Mouse (Mus musculus) CH12.LX (cell line): ENCODE data around the gene Cntrob. TPM values are rescaled to one million over a fixed set of nuclear protein-coding genes. Genes with fewer than 3 reads are reported as not detected.

Experiments used
- DNase-seq: peaks from one replicate; pipeline ENCODE4 v3.0.0-alpha.2; 2013; ENCODE audit errors: extremely low read depth
- H3K27ac ChIP-seq: 2 replicates; pipeline ENCODE4 v1.5.1; 2012; ENCODE audit warnings: low read depth, mild to moderate bottlenecking, control low read depth, moderate library complexity; ENCODE audit not compliant: insufficient read depth
- H3K27me3 ChIP-seq: replicated peaks from 2 replicates; pipeline ENCODE3; 2012; ENCODE audit warnings: inconsistent platforms
- H3K36me3 ChIP-seq, 2 experiments: replicated peaks in 1 of 2; 2 replicates each; pipeline versions ENCODE3 to v1.6.1; 2012; ENCODE audit warnings: inconsistent platforms in 1 of 2, low read length in 1 of 2, mild to moderate bottlenecking in 1 of 2, mixed read lengths in 1 of 2, moderate library complexity in 1 of 2; ENCODE audit not compliant: control insufficient read depth in 1 of 2, insufficient read depth in 1 of 2
- H3K4me1 ChIP-seq, 2 experiments: 2 replicates each; pipeline ENCODE4 v1.6.1; 2012; ENCODE audit warnings: inconsistent platforms in 1 of 2, moderate library complexity in 1 of 2; ENCODE audit not compliant: insufficient read depth in 2 of 2, control insufficient read depth in 1 of 2
- H3K4me2 ChIP-seq: 2 replicates; pipeline ENCODE4 v1.6.1; 2012; ENCODE audit warnings: low read depth, mild to moderate bottlenecking, control low read depth; ENCODE audit not compliant: poor library complexity, insufficient read depth, severe bottlenecking
- H3K4me3 ChIP-seq, 3 experiments: fragments of 150-350 bp in 1 of 3; sonication (generic) in 1 of 3; replicated peaks in 1 of 3; 2 replicates each; pipeline versions ENCODE3 to v1.5.1; 2011 to 2012; ENCODE audit warnings: low read depth in 2 of 3, low read length in 2 of 3, mild to moderate bottlenecking in 2 of 3, moderate library complexity in 2 of 3, control low read depth in 1 of 3, improper control_type of control experiment in 1 of 3, inconsistent platforms in 1 of 3, mixed read lengths in 1 of 3; ENCODE audit not compliant: poor library complexity in 1 of 3
- H3K79me2 ChIP-seq: replicated peaks from 2 replicates; pipeline ENCODE4 v1.6.1; 2012; ENCODE audit warnings: mild to moderate bottlenecking, moderate library complexity; ENCODE audit not compliant: control insufficient read depth, poor library complexity, insufficient read depth, severe bottlenecking; ENCODE audit errors: extremely low read depth
- H3K9ac ChIP-seq: 2 replicates; pipeline ENCODE4 v1.6.1; 2012; ENCODE audit warnings: low read depth, mild to moderate bottlenecking, control low read depth, moderate library complexity; ENCODE audit not compliant: insufficient read depth
- H3K9me3 ChIP-seq: replicated peaks from 2 replicates; pipeline ENCODE3; 2012; ENCODE audit warnings: low read length, inconsistent platforms, mixed read lengths
- BHLHE40 ChIP-seq: IDR thresholded peaks from 2 replicates; pipeline ENCODE4 v1.6.1; 2011; ENCODE audit warnings: mild to moderate bottlenecking, low read depth, low read length, improper control_type of control experiment
- CHD1 ChIP-seq: IDR thresholded peaks from 2 replicates; pipeline ENCODE4 v1.6.1; 2012; ENCODE audit warnings: low read depth, low read length, improper control_type of control experiment, inconsistent platforms
- CHD2 ChIP-seq: IDR thresholded peaks from 2 replicates; pipeline ENCODE4 v1.6.1; 2011; ENCODE audit warnings: low read length, improper control_type of control experiment
- CTCF ChIP-seq, 2 experiments: IDR thresholded peaks in 1 of 2; conservative IDR thresholded peaks in 1 of 2; 2 replicates each; pipeline ENCODE4 v1.5.1; 2011 to 2012; ENCODE audit warnings: low read depth in 2 of 2, low read length in 2 of 2, improper control_type of control experiment in 1 of 2, inconsistent platforms in 1 of 2, mild to moderate bottlenecking in 1 of 2, moderate library complexity in 1 of 2
- E2F4 ChIP-seq: IDR thresholded peaks from 2 replicates; pipeline ENCODE4 v1.6.1; 2011; ENCODE audit warnings: low read depth, low read length, improper control_type of control experiment; ENCODE audit not compliant: insufficient replicate concordance
- ELF1 ChIP-seq: IDR thresholded peaks from 2 replicates; pipeline ENCODE4 v1.6.1; 2014; ENCODE audit warnings: low read depth, mild to moderate bottlenecking, inconsistent platforms, low read length, improper control_type of control experiment
- EP300 ChIP-seq: IDR thresholded peaks from 2 replicates; pipeline ENCODE4 v1.6.1; 2011; ENCODE audit warnings: low read length, improper control_type of control experiment
- ETS1 ChIP-seq: conservative IDR thresholded peaks from 2 replicates; pipeline ENCODE4 v1.6.1; 2012; ENCODE audit warnings: low read depth, mild to moderate bottlenecking, inconsistent platforms, low read length, improper control_type of control experiment, moderate library complexity
- GABPA ChIP-seq: IDR thresholded peaks from 2 replicates; pipeline ENCODE4 v1.6.1; 2012; ENCODE audit warnings: low read depth, low read length, improper control_type of control experiment, inconsistent platforms; ENCODE audit not compliant: insufficient replicate concordance
- HCFC1 ChIP-seq: IDR thresholded peaks from 2 replicates; pipeline ENCODE4 v1.6.1; 2012; ENCODE audit warnings: low read depth, mild to moderate bottlenecking, inconsistent platforms, low read length, improper control_type of control experiment
- IRF4 ChIP-seq: IDR thresholded peaks from 2 replicates; pipeline ENCODE4 v1.6.1; 2014; ENCODE audit warnings: low read depth, mild to moderate bottlenecking, inconsistent platforms, low read length, improper control_type of control experiment
- JUN ChIP-seq: IDR thresholded peaks from 2 replicates; pipeline ENCODE4 v1.6.1; 2011; ENCODE audit warnings: low read depth, mild to moderate bottlenecking, low read length, improper control_type of control experiment, moderate library complexity; ENCODE audit not compliant: insufficient read depth
- JUND ChIP-seq: conservative IDR thresholded peaks from 2 replicates; pipeline ENCODE4 v1.6.1; 2011; ENCODE audit warnings: low read depth, low read length, improper control_type of control experiment
- KAT2A ChIP-seq: IDR thresholded peaks from 2 replicates; pipeline ENCODE4 v1.6.1; 2012; ENCODE audit warnings: low read length, improper control_type of control experiment, inconsistent platforms; ENCODE audit not compliant: insufficient replicate concordance
- MAFK ChIP-seq: IDR thresholded peaks from 2 replicates; pipeline ENCODE4 v1.6.1; 2011; ENCODE audit warnings: low read length, improper control_type of control experiment; ENCODE audit not compliant: insufficient replicate concordance
- MAX ChIP-seq: IDR thresholded peaks from 2 replicates; pipeline ENCODE4 v1.6.1; 2011; ENCODE audit warnings: low read length, improper control_type of control experiment
- MAZ ChIP-seq: IDR thresholded peaks from 2 replicates; pipeline ENCODE4 v1.6.1; 2012; ENCODE audit warnings: low read depth, mild to moderate bottlenecking, inconsistent platforms, low read length, improper control_type of control experiment, moderate library complexity
- MEF2A ChIP-seq: IDR thresholded peaks from 2 replicates; pipeline ENCODE4 v1.6.1; 2014; ENCODE audit warnings: low read depth, mild to moderate bottlenecking, inconsistent platforms, low read length, improper control_type of control experiment, borderline replicate concordance
- MXI1 ChIP-seq: IDR thresholded peaks from 2 replicates; pipeline ENCODE4 v1.6.1; 2011; ENCODE audit warnings: mild to moderate bottlenecking, low read depth, low read length, improper control_type of control experiment
- MYC ChIP-seq: IDR thresholded peaks from 2 replicates; pipeline ENCODE4 v1.6.1; 2011; ENCODE audit warnings: low read depth, mild to moderate bottlenecking, improper control_type of control experiment, low read length
- NELFE ChIP-seq: IDR thresholded peaks from 2 replicates; pipeline ENCODE4 v1.6.1; 2011; ENCODE audit warnings: low read depth, low read length, improper control_type of control experiment
- NRF1 ChIP-seq: IDR thresholded peaks from 2 replicates; pipeline ENCODE4 v1.6.1; 2014; ENCODE audit warnings: low read depth, mild to moderate bottlenecking, inconsistent platforms, low read length, improper control_type of control experiment, moderate library complexity
- PAX5 ChIP-seq: IDR thresholded peaks from 2 replicates; pipeline ENCODE4 v1.6.1; 2012; ENCODE audit warnings: low read length, inconsistent platforms, mixed read lengths
- POLR2A ChIP-seq: IDR thresholded peaks from 2 replicates; pipeline ENCODE4 v1.6.1; 2011; ENCODE audit warnings: low read depth, mild to moderate bottlenecking, improper control_type of control experiment, low read length
- POLR2AphosphoS2 ChIP-seq: IDR thresholded peaks from 2 replicates; pipeline ENCODE4 v1.6.1; 2011; ENCODE audit warnings: low read depth, low read length, improper control_type of control experiment
- RAD21 ChIP-seq: IDR thresholded peaks from 2 replicates; pipeline ENCODE4 v1.6.1; 2011; ENCODE audit warnings: low read depth, mild to moderate bottlenecking, low read length, improper control_type of control experiment, moderate library complexity
- RCOR1 ChIP-seq: conservative IDR thresholded peaks from 2 replicates; pipeline ENCODE4 v1.6.1; 2012; ENCODE audit warnings: low read depth, mild to moderate bottlenecking, inconsistent platforms, low read length, improper control_type of control experiment
- SIN3A ChIP-seq: IDR thresholded peaks from 2 replicates; pipeline ENCODE4 v1.6.1; 2012; ENCODE audit warnings: low read length, improper control_type of control experiment, inconsistent platforms
- SMC3 ChIP-seq: IDR thresholded peaks from 2 replicates; pipeline ENCODE4 v1.6.1; 2011; ENCODE audit warnings: low read depth, low read length, improper control_type of control experiment
- TBP ChIP-seq: conservative IDR thresholded peaks from 2 replicates; pipeline ENCODE4 v1.6.1; 2011; ENCODE audit warnings: low read depth, low read length, improper control_type of control experiment
- TCF12 ChIP-seq: IDR thresholded peaks from 2 replicates; pipeline ENCODE4 v1.6.1; 2014; ENCODE audit warnings: low read depth, mild to moderate bottlenecking, inconsistent platforms, low read length, improper control_type of control experiment
- UBTF ChIP-seq: IDR thresholded peaks from 2 replicates; pipeline ENCODE4 v1.6.1; 2012; ENCODE audit warnings: low read depth, mild to moderate bottlenecking, inconsistent platforms, low read length, improper control_type of control experiment, moderate library complexity
- USF1 ChIP-seq: IDR thresholded peaks from 2 replicates; pipeline ENCODE4 v1.6.1; 2014; ENCODE audit warnings: low read depth, mild to moderate bottlenecking, inconsistent platforms, low read length, improper control_type of control experiment
- USF2 ChIP-seq: conservative IDR thresholded peaks from 2 replicates; pipeline ENCODE4 v1.6.1; 2011; ENCODE audit warnings: low read depth, low read length, improper control_type of control experiment
- ZC3H11A ChIP-seq: IDR thresholded peaks from 2 replicates; pipeline ENCODE4 v1.6.1; 2012; ENCODE audit warnings: low read depth, mild to moderate bottlenecking, inconsistent platforms, low read length, improper control_type of control experiment
- ZKSCAN1 ChIP-seq: IDR thresholded peaks from 2 replicates; pipeline ENCODE4 v1.6.1; 2012; ENCODE audit warnings: low read depth, inconsistent platforms, low read length, improper control_type of control experiment, borderline replicate concordance
- ZMIZ1 ChIP-seq: IDR thresholded peaks from 2 replicates; pipeline ENCODE4 v1.6.1; 2012; ENCODE audit warnings: low read depth, mild to moderate bottlenecking, inconsistent platforms, low read length, improper control_type of control experiment
- ZNF384 ChIP-seq: IDR thresholded peaks from 2 replicates; pipeline ENCODE4 v1.6.1; 2012; ENCODE audit warnings: low read depth, low read length, improper control_type of control experiment, inconsistent platforms
- dilution Hi-C: fragments of 300-500 bp; cut with MboI; formaldehyde crosslinking; loops from 2 replicates; pipeline ENCODE4 v1.14.3; 2020; ENCODE audit warnings: low sequenced_read_pairs; ENCODE audit not compliant: extremely low pct_unique_long_range_greater_than_20kb, extremely low pct_ligation_motif_present
- in situ Hi-C: fragments of 300-500 bp; cut with MboI; formaldehyde crosslinking; loops from 3 replicates; pipeline ENCODE4 v1.14.3; 2019; ENCODE audit warnings: low sequenced_read_pairs, low pct_ligation_motif_present, low pct_unique_long_range_greater_than_20kb, mixed read lengths
- polyA plus RNA-seq: library from polyadenylated mRNA; unstranded; fragments of >175 nt; gene quantifications from 2 replicates; pipeline ENCODE4 v1.2.1, GENCODE M21; 2012; ENCODE audit warnings: low read depth; ENCODE audit not compliant: insufficient read length
- total RNA-seq, 2 experiments: library from RNA; depleted of rRNA; stranded (reverse); fragments of 300-350 nt in 1 of 2; fragments of >200 nt in 1 of 2; gene quantifications; 2 replicates each; pipeline ENCODE4 v1.2.3; 2012 to 2014

Gene Cntrob
- total RNA-seq (2012; rRNA removed): 18.5 and 18.9 TPM in 2 replicates
- total RNA-seq (2014; rRNA removed): 16.4 and 22.0 TPM in 2 replicates
- 36.6 and 41.5 TPM in 2 replicates for polyA plus RNA-seq

DNA sequence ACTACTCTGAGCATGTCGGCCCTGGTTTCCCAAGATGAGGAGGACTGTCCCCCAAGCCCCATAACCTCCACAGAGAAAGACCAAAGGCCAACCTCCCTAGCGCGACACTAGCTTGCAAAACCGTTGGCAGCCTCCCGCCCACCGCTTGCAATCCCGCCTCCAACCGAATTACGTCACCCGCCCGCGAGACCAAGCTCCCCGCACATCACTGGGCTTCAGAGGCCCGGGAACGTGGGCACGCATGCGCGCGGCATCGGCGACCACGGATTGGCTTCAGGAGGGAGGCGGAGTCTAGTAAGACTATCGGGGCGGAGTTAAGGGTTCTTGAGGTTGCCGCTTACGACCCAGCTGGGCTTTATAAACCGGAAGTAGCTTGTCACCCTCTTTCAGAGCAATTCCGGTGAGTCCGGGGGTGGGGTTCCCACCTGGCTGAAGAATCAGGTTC lies at the start of gene Cntrob, which contains the start of gene Trappc1:
Gene Cntrob (minus strand): TSS at position 109 of the 445 bp plus-strand sequence.
Gene Trappc1 (plus strand): TSS at position 314 of the 445 bp plus-strand sequence.
- DNase-seq: peak; percentile 100
- peak; percentile 44; the same call in 1 of the 2 replicates for TF ChIP-seq JUN
- TF ChIP-seq UBTF: no peak
- TF ChIP-seq PAX5: no peak
- TF ChIP-seq TCF12: peak; percentile 87
- no peak for TF ChIP-seq MAX
- TF ChIP-seq NRF1: peak; percentile 99
- peak; percentile 12; the same call in 1 of the 2 replicates for TF ChIP-seq MAZ
- TF ChIP-seq MYC: 0 out of 2 replicates have a peak, but pooled peaks have one; percentile 32
- no peak for TF ChIP-seq ZKSCAN1
- peak; percentile 97 for TF ChIP-seq NELFE
- TF ChIP-seq IRF4: peak; percentile 34; the same call in 1 of the 2 replicates
- TF ChIP-seq ETS1: peak; percentile 45
- TF ChIP-seq KAT2A: 0 out of 2 replicates have a peak, but pooled peaks have one; percentile 54
- no peak; the same call in 1 of the 2 replicates for TF ChIP-seq MEF2A
- TF ChIP-seq JUND: no peak
- peak; percentile 94 for TF ChIP-seq ELF1
- TF ChIP-seq CTCF (conservative IDR thresholded peaks at IDR 0.05 in 1 of 2, IDR thresholded peaks at IDR 0.05 in 1 of 2; ENCODE audit: low read depth in 2 of 2, low read length in 2 of 2): no peak
- TF ChIP-seq MAFK: no peak
- TF ChIP-seq USF2: no peak
- TF ChIP-seq ZC3H11A: no peak
- TF ChIP-seq EP300: no peak
- no peak for TF ChIP-seq GABPA
- TF ChIP-seq HCFC1: peak; percentile 75
- peak; percentile 99 for TF ChIP-seq POLR2A
- TF ChIP-seq RAD21: no peak
- TF ChIP-seq SIN3A: peak; percentile 95
- TF ChIP-seq RCOR1: no peak
- TF ChIP-seq POLR2AphosphoS2: peak; percentile 95
- TF ChIP-seq SMC3: no peak
- no peak for TF ChIP-seq ZNF384
- TF ChIP-seq TBP: peak; percentile 67; the same call in 1 of the 2 replicates
- TF ChIP-seq ZMIZ1: peak; percentile 92
- TF ChIP-seq MXI1: no peak; the same call in 1 of the 2 replicates
- peak; percentile 96 for TF ChIP-seq CHD2
- no peak for TF ChIP-seq USF1
- TF ChIP-seq CHD1: no peak
- peak; percentile 70; the same call in 1 of the 2 replicates for TF ChIP-seq E2F4
- no peak for TF ChIP-seq BHLHE40

More for the DNA sequence above, at the start of gene Cntrob, which contains the start of gene Trappc1:
- Histone ChIP-seq H3K36me3 (peaks cover 12 to 30% of the 10 kb centered on the region in 2 experiments), H3K9ac (peak within 1 kb of the TSS; percentile 93), H3K9me3 (no peaks in the 10 kb centered on the region), H3K27me3 (peaks cover 24% of the 10 kb centered on the region), H3K4me3 (peak within 1 kb of the TSS; percentile 69 to 98 (median 73)), H3K4me2 (peak within 1 kb of the TSS; percentile 81), H3K4me1 (peaks cover 12 to 39% of the 10 kb centered on the region in 2 experiments), H3K79me2 (no peaks in the 10 kb centered on the region), H3K27ac (no peak within 1 kb of the TSS; the same call in 1 of the 2 replicates)
- dilution Hi-C loops: no loop called here
- in situ Hi-C loops: no loop called here
